Mouse (Mus musculus): ENCODE measurements around the gene Phc1. TPM values are rescaled to one million over a fixed set of nuclear protein-coding genes. Genes with fewer than 3 reads are reported as not detected.

Gene Phc1
- polyA plus RNA-seq, 1 experiment = 23.0 TPM

DNA sequence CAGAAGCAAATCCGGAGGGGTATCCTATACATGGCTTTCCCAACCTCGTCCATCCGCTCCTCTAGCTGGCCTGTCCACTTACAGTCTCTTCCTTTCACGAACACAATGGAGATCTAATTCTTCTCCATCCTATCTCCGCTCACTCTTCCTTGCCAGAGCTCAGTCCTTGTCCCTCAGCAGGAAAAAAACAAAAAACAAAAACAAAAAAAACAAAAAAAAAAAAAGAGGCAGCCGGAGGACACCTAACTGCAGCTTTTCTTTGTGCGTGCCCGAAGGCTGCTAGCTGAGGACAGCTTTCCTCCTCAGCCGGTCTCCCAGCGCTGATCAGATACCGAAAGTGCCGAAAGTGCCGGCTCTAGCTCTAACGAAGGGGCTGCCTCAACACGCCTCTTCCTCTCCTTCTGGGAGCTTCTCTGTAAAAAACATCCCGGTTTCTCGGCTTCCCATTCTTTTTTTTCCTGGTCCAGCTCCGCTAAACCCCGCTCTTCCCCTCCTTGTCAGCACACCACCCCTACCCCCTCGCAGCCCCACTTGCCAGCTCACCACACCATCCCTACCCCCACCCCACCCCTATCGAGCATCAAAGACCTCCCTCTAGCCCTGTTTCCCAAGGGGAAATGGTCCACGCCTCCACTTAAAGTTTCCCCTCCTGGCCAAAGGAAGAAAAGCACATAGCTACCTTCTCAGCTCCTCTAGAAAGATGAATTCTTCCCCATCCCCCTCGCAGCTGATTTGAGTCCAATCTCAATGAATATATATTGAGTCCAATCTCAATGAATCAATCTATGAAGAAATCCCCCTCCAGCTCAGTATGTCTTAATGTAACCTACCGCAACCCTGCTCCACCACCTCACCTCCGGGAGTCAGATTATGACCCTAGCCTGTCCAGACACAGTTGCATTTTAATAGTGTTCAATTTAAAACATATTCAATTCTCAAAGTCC lies 42.8 kb downstream of the Phc1 start:
- WGBS = 16% methylated on average over 25 of the region's 25 CpGs
- peak overlapping the region; percentile 2; the same call in 1 of the 2 replicates for H3K27ac ChIP-seq (ENCODE audit: insufficient read depth, low read length)
- DNase-seq (ENCODE audit: low read depth in 1 of 2, low spot score in 2 of 2) = no peak
- TF ChIP-seq POLR2A (IDR thresholded peaks at IDR 0.05; ENCODE audit: low read depth, low read length) = no peak
- TF ChIP-seq CTCF (IDR thresholded peaks at IDR 0.05; ENCODE audit: extremely low read depth, insufficient read depth, insufficient read length, insufficient replicate concordance) = no peak
- peak overlapping the region; percentile 47; the same call in 1 of the 2 replicates for H3K4me3 ChIP-seq (ENCODE audit: extremely low read depth, insufficient read depth, insufficient read length)
- H3K27me3 ChIP-seq (ENCODE audit: control insufficient read depth, insufficient read depth, low read length) = no peaks in the 10 kb centered on the region
- peaks cover 11% of the 10 kb centered on the region; the same call in 1 of the 2 replicates for H3K4me1 ChIP-seq (ENCODE audit: control insufficient read depth, insufficient read depth, insufficient read length)
- no peaks in the 10 kb centered on the region for H3K36me3 ChIP-seq (ENCODE audit: control insufficient read depth, insufficient read depth, low read length)

DNA sequence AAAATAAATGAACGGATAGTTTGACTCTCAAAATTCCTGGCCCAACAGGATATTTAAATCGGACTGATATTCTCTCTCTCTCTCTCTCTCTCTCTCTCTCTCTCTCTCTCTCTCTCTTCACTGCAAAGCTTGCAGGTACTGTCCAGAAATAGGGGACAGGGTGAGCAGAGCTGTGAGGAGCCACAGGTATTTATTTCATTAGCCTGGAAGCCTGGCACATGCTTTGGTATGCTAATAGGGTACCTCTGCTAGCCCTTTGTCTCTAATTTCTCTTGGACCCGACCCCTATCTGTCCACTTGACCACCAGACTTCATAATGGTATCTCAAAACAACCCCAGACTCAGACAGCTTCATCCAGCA lies 43.5 kb downstream of the Phc1 start:
- Histone ChIP-seq H3K27ac (ENCODE audit: insufficient read depth, low read length) (peak overlapping the region; percentile 2; the same call in 1 of the 2 replicates), H3K27me3 (ENCODE audit: control insufficient read depth, insufficient read depth, low read length) (no peaks in the 10 kb centered on the region), H3K4me1 (ENCODE audit: control insufficient read depth, insufficient read depth, insufficient read length) (peaks cover 11% of the 10 kb centered on the region; the same call in 1 of the 2 replicates), H3K4me3 (ENCODE audit: extremely low read depth, insufficient read depth, insufficient read length) (peak overlapping the region; percentile 47; the same call in 1 of the 2 replicates), H3K36me3 (ENCODE audit: control insufficient read depth, insufficient read depth, low read length) (no peaks in the 10 kb centered on the region)
- DNase-seq (ENCODE audit: low read depth in 1 of 2, low spot score in 2 of 2) = no peak
- 61% methylated on average over 3 of the region's 3 CpGs for whole genome bisulfite sequencing
- TF ChIP-seq POLR2A (IDR thresholded peaks at IDR 0.05; ENCODE audit: low read depth, low read length) = no peak
- TF ChIP-seq CTCF (IDR thresholded peaks at IDR 0.05; ENCODE audit: extremely low read depth, insufficient read depth, insufficient read length, insufficient replicate concordance) = no peak

DNA sequence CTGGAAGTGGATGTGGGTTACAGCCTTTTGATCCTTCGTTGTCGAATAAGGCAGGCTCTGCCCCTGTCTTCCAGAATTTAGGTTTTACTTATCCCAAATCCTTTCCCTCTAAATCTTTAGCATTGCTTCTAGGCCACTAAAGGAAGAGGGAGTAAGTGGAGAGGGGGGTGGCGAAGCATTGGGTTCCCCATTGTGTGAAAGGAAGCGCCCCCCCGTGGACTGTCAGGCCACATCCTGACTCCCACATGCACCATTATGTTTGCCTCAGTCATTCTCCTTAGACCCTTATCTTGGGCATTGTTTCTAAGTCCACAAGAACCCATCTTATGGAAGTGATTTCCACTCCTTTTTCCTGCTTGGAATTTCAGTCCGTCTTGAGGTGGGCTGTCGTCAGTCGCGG lies 45.1 kb downstream of the Phc1 start:
- no peak for TF ChIP-seq CTCF (IDR thresholded peaks at IDR 0.05; ENCODE audit: extremely low read depth, insufficient read depth, insufficient read length, insufficient replicate concordance)
- no peak for TF ChIP-seq POLR2A (IDR thresholded peaks at IDR 0.05; ENCODE audit: low read depth, low read length)
- no peak for DNase-seq (ENCODE audit: low read depth in 1 of 2, low spot score in 2 of 2)
- Histone ChIP-seq H3K36me3 (ENCODE audit: control insufficient read depth, insufficient read depth, low read length) (no peaks in the 10 kb centered on the region), H3K27ac (ENCODE audit: insufficient read depth, low read length) (no peak overlapping the region), H3K4me3 (ENCODE audit: extremely low read depth, insufficient read depth, insufficient read length) (no peak overlapping the region; the same call in 1 of the 2 replicates), H3K27me3 (ENCODE audit: control insufficient read depth, insufficient read depth, low read length) (no peaks in the 10 kb centered on the region), H3K4me1 (ENCODE audit: control insufficient read depth, insufficient read depth, insufficient read length) (peaks cover 11% of the 10 kb centered on the region; the same call in 1 of the 2 replicates)
- WGBS = 72% methylated on average over 9 of the region's 9 CpGs

DNA sequence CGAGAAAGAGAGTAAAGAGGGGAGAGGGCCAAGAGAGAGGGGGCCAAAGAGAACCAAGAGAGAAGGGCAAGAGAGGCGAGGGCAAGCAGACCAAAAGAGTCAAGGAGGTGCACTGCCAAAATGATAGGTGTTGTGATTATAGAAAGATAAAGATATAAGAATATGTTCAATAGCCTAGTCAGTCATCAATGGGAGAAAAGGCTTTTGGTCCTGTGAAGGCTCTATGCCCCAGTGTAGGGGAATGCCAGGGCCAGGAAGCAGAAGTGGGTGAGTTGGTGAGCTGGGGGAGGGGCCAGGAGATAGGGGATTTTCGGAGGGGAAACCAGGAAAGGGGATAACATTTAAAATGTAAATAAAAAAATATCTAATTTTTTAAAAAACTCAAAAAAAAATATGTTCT lies 46.1 kb downstream of the Phc1 start:
- TF ChIP-seq CTCF (IDR thresholded peaks at IDR 0.05; ENCODE audit: extremely low read depth, insufficient read depth, insufficient read length, insufficient replicate concordance) = no peak
- no peak for TF ChIP-seq POLR2A (IDR thresholded peaks at IDR 0.05; ENCODE audit: low read depth, low read length)
- H3K4me1 ChIP-seq (ENCODE audit: control insufficient read depth, insufficient read depth, insufficient read length) = peaks cover 11% of the 10 kb centered on the region; the same call in 1 of the 2 replicates
- H3K27ac ChIP-seq (ENCODE audit: insufficient read depth, low read length) = peak overlapping the region; percentile 56; the same call in 1 of the 2 replicates
- no peak overlapping the region for H3K4me3 ChIP-seq (ENCODE audit: extremely low read depth, insufficient read depth, insufficient read length)
- 66% methylated on average over 3 of the region's 3 CpGs for WGBS
- no peak for DNase-seq (ENCODE audit: low read depth in 1 of 2, low spot score in 2 of 2)
- no peaks in the 10 kb centered on the region for H3K36me3 ChIP-seq (ENCODE audit: control insufficient read depth, insufficient read depth, low read length)
- H3K27me3 ChIP-seq (ENCODE audit: control insufficient read depth, insufficient read depth, low read length) = no peaks in the 10 kb centered on the region

DNA sequence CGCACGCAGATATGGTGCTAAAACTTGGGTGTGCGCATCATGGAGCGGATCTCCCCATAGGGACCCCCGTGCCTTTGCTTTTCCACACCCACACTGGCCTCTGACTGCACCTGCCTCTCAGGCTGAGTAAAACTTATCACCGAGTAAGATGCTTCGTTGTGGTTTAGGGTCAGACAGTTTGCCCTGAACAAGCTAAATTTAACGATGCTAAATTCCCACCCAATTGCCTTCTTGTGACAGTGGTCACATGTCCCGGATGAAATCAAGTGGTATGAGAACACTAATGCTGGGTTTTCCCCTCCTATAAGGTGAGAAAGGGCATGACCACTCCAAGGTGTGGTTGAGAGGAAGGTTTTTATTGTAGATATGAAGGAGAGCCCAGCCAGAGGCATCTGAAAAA lies 46.6 kb downstream of the Phc1 start:
- no peak for TF ChIP-seq CTCF (IDR thresholded peaks at IDR 0.05; ENCODE audit: extremely low read depth, insufficient read depth, insufficient read length, insufficient replicate concordance)
- no peak for TF ChIP-seq POLR2A (IDR thresholded peaks at IDR 0.05; ENCODE audit: low read depth, low read length)
- Histone ChIP-seq H3K27ac (ENCODE audit: insufficient read depth, low read length) (peak overlapping the region; percentile 56; the same call in 1 of the 2 replicates), H3K36me3 (ENCODE audit: control insufficient read depth, insufficient read depth, low read length) (no peaks in the 10 kb centered on the region), H3K27me3 (ENCODE audit: control insufficient read depth, insufficient read depth, low read length) (no peaks in the 10 kb centered on the region), H3K4me1 (ENCODE audit: control insufficient read depth, insufficient read depth, insufficient read length) (peaks cover 11% of the 10 kb centered on the region; the same call in 1 of the 2 replicates), H3K4me3 (ENCODE audit: extremely low read depth, insufficient read depth, insufficient read length) (no peak overlapping the region)
- WGBS = 65% methylated on average over 9 of the region's 9 CpGs
- no peak for DNase-seq (ENCODE audit: low read depth in 1 of 2, low spot score in 2 of 2)

DNA sequence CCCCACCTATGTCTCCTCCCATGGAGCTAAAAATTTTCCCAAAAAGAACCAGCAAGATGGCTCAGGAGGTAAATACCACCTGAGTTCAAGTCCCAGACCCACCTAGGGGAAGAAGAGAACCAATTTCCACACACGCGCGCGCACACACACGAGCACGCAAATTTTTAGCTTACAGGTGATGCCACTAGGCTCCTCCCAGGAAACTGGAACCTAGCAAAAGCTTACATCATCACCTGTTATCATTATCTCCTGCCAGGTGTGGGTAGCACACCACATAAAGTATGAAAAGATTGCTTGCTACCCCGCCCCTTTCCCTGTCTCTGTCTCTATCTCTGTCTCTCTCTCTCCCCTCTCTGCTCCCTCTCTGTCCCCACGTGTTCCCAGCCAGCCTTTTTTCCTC lies 47.2 kb downstream of the Phc1 start:
- 90% methylated on average over 8 of the region's 8 CpGs for WGBS
- no peak for TF ChIP-seq CTCF (IDR thresholded peaks at IDR 0.05; ENCODE audit: extremely low read depth, insufficient read depth, insufficient read length, insufficient replicate concordance)
- no peak for TF ChIP-seq POLR2A (IDR thresholded peaks at IDR 0.05; ENCODE audit: low read depth, low read length)
- peaks cover 11% of the 10 kb centered on the region; the same call in 1 of the 2 replicates for H3K4me1 ChIP-seq (ENCODE audit: control insufficient read depth, insufficient read depth, insufficient read length)
- H3K27me3 ChIP-seq (ENCODE audit: control insufficient read depth, insufficient read depth, low read length) = no peaks in the 10 kb centered on the region
- H3K36me3 ChIP-seq (ENCODE audit: control insufficient read depth, insufficient read depth, low read length) = no peaks in the 10 kb centered on the region
- no peak overlapping the region for H3K4me3 ChIP-seq (ENCODE audit: extremely low read depth, insufficient read depth, insufficient read length)
- H3K27ac ChIP-seq (ENCODE audit: insufficient read depth, low read length) = peak overlapping the region; percentile 56; the same call in 1 of the 2 replicates
- no peak for DNase-seq (ENCODE audit: low read depth in 1 of 2, low spot score in 2 of 2)
